Mouse (Mus musculus) liver, embryonic 16.5 days (tissue): ENCODE results near the gene Rsbn1l. TPM values are rescaled to one million over a fixed set of nuclear protein-coding genes. Genes with fewer than 3 reads are reported as not detected.
"Not testable (repeated sequence)": the region's sequence is repeated elsewhere in the genome, so short reads cannot be mapped to it uniquely, and the experiment has no call there.

ENCODE experiments used
- ATAC-seq: fragments of 200-750 bp; cut with Nextera tagmentation; 2 replicates; pipeline ENCODE4 v1.8.0; 2017; ENCODE audit warnings: low read depth, mild to moderate bottlenecking, moderate number of reproducible peaks, moderate library complexity
- H3K27ac ChIP-seq: fragments of 300-500 bp; sonication (generic); 2 replicates; pipeline ENCODE4 v1.5.1; 2014; ENCODE audit warnings: mild to moderate bottlenecking, low read length
- H3K27me3 ChIP-seq: fragments of 300-500 bp; sonication (generic); 2 replicates; pipeline ENCODE4 v1.6.1; 2014; ENCODE audit warnings: low read depth, low read length, mixed read lengths; ENCODE audit not compliant: control insufficient read depth, insufficient read depth
- H3K36me3 ChIP-seq: fragments of 300-500 bp; sonication (generic); 2 replicates; pipeline ENCODE4 v1.6.1; 2014; ENCODE audit warnings: mild to moderate bottlenecking; ENCODE audit not compliant: control insufficient read depth, insufficient read depth
- H3K4me1 ChIP-seq: fragments of 300-500 bp; sonication (generic); 2 replicates; pipeline ENCODE4 v1.6.1; 2014; ENCODE audit warnings: low read depth, low read length, mixed read lengths; ENCODE audit not compliant: control insufficient read depth
- H3K4me2 ChIP-seq: fragments of 300-500 bp; sonication (generic); 2 replicates; pipeline ENCODE4 v1.6.1; 2014; ENCODE audit warnings: low read depth, low read length, mixed read lengths
- H3K4me3 ChIP-seq: fragments of 300-500 bp; sonication (generic); 2 replicates; pipeline ENCODE4 v1.5.1; 2014; ENCODE audit warnings: low read depth, mild to moderate bottlenecking, low read length
- H3K9ac ChIP-seq: fragments of 300-500 bp; sonication (generic); 2 replicates; pipeline ENCODE4 v1.6.1; 2014; ENCODE audit warnings: low read depth, low read length
- H3K9me3 ChIP-seq: fragments of 300-500 bp; sonication (generic); replicated peaks from 2 replicates; pipeline ENCODE4 v1.6.1; 2016; ENCODE audit warnings: low read length; ENCODE audit not compliant: control insufficient read depth
- WGBS: fragments of 180-500 bp; shearing (Covaris S2); extraction: QIAGEN DNeasy Blood & Tissue Kit; methylation state at CpG from one replicate; pipeline ENCODE4 v1.1.7; 2014; ENCODE audit not compliant: insufficient replicate concordance; 5-methylcytosine and 5-hydroxymethylcytosine counted together
- polyA plus RNA-seq: library from polyadenylated mRNA; unstranded; fragments of >200 nt; fragmentation: Nextera tagmentation; extraction: Ambion mirVana; gene quantifications from 2 replicates; pipeline ENCODE4 v1.2.1, GENCODE M21; 2015

Rsbn1l gene
- polyA plus RNA-seq, 1 experiment from 2014 or later: 3.7 TPM

DNA sequence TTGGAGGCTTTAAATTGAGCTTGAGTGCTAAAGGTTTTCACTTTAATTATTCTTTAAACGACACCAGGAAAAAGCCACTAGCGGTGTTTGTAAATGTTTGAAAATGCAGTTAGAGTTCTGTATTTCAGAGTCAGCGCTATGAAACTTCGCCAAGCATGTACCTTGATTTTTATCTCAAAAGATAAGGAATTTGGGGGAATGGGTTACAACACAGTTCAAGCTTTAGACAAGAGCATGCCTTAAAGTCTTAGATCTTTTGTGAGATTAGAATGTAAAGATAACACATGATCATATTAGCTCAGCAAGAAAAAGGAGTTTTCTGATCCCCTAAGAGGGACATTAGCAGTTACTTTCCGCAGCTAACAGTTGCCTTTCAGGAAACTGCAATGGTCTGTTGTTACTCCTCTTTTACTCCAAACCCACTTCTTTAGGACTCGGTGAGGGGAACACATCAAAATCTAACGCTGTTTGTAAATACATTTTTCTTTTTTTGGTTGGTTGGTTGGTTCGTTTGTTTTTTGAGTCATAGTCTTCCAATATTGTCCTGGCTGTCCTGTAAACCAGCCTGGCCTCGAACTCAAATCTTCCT, 3.8 kb downstream of the Rsbn1l start:
- Histone ChIP-seq H3K4me1 (peaks cover 23% of the 10 kb centered on the region), H3K9ac (peak overlapping the region; percentile 79), H3K27ac (peak overlapping the region; percentile 94), H3K27me3 (no peaks in the 10 kb centered on the region), H3K9me3 (no peaks in the 10 kb centered on the region), H3K4me3 (peak overlapping the region; percentile 95), H3K36me3 (peaks cover 5% of the 10 kb centered on the region; the same call in 1 of the 2 replicates), H3K4me2 (peak overlapping the region; percentile 63)
- 4% methylated on average over 9 of the region's 9 CpGs for WGBS
- ATAC-seq: no peak

DNA sequence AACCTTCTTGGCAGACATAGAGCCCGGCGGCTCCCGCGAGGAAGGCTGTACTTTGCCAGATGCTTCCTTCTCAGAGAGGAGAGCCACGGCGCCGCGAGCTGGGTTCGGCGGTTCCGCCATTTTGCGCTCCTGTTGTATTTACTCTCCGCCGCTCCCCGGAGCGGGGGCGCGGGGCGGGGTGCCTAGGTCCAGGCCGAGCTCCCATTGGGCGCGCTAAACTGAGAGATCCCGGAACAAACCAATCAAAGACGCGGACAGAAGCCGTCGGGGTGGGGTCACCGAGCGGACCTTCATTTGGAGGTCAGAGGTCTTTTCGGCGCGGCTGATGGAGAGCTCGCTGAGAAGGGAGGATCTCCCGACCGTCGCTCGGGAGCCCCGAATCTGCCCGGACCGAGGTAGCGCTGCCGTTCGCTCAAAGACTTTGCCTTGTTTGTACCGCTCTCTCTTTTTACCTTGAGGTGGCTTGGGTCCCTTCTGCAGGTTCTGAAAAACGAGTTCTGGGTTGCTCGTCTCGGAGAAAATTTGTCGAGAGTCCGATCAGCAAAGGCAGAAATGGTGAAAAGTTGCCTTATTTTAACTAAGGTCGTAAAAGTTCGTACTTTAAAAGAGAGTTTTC, 4.4 kb downstream of the Rsbn1l start:
- Histone ChIP-seq H3K9me3 (no peaks in the 10 kb centered on the region), H3K9ac (peak overlapping the region; percentile 97), H3K4me1 (peaks cover 26% of the 10 kb centered on the region), H3K27ac (peak overlapping the region; percentile 94), H3K36me3 (peaks cover 4% of the 10 kb centered on the region; the same call in 1 of the 2 replicates), H3K4me3 (peak overlapping the region; percentile 95), H3K27me3 (no peaks in the 10 kb centered on the region), H3K4me2 (peak overlapping the region; percentile 75)
- WGBS: under 1% methylated on average over 51 of the region's 51 CpGs
- ATAC-seq: peak; percentile 99

DNA sequence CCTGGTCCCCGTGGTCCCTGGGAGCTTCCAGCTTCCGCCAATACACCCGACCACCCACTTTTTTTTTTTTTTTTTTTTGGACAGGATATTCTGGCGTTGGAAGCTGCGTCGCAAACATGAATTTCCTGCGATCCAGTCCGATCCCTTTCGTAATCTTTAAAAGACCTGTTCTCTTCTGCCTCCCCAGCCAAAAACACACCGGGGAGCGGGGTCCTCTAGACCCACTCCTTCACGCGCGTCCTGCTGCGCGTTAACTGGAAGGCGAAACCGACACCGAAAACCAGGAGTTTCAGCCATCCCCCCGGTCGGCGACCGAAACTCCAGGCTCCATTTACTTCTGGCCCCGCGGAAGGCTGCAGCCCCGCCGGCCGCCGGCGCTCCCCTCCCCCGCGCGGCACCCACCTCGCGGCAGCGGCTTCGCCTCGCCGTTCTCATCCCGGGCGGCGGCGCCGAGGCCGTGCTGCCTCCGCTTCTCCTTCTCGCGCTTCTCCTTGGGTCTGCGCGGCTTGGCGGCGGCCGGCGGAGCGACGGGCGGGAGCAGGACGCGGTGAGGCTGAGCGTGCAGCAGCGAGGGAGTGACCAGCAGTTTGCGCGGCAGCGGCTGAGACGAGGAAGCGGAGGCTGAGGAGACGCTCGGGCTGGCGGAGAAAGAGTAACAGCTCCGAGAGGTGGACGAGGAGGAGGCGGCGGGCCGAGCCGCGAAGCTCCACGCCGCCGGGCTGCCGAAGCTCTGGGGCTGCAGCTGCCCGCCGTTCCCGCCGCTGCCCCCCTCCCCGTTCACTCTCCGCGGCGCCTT, 5.1 kb downstream of the Rsbn1l start:
- H3K27ac ChIP-seq: peak overlapping the region; percentile 94
- H3K9me3 ChIP-seq: no peaks in the 10 kb centered on the region
- under 1% methylated on average over 83 of the region's 88 CpGs for WGBS
- H3K36me3 ChIP-seq: peaks cover 2% of the 10 kb centered on the region; the same call in 1 of the 2 replicates
- peak overlapping the region; percentile 75 for H3K4me2 ChIP-seq
- peak overlapping the region; percentile 95 for H3K4me3 ChIP-seq
- H3K4me1 ChIP-seq: peaks cover 33% of the 10 kb centered on the region
- H3K9ac ChIP-seq: peak overlapping the region; percentile 97
- ATAC-seq: peak; percentile 70
- no peaks in the 10 kb centered on the region for H3K27me3 ChIP-seq

DNA sequence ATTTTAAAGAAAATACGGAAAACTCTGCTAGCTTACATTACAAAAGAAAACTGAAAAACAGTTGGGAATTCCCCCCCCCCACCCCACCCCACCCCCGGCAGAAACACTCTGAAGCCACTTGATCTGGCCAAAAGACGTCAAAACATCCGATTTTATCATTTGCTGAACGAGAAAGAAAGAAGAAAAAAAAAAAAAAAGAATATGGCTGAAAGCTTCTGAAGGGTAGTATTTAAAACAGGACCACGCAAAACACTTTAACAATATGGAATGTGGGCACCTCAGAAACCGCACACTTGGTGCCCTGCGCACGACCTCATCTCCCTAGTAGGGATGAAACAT, 5.7 kb downstream of the Rsbn1l start:
- no peaks in the 10 kb centered on the region for H3K27me3 ChIP-seq
- H3K4me2 ChIP-seq: peak overlapping the region; percentile 75
- peak overlapping the region; percentile 94 for H3K27ac ChIP-seq
- peak overlapping the region; percentile 95 for H3K4me3 ChIP-seq
- peaks cover 32% of the 10 kb centered on the region for H3K4me1 ChIP-seq
- H3K9ac ChIP-seq: peak overlapping the region; percentile 97
- WGBS: 0% methylated on average over 9 of the region's 9 CpGs
- ATAC-seq: no peak
- no peaks in the 10 kb centered on the region for H3K9me3 ChIP-seq
- peaks cover 2% of the 10 kb centered on the region; the same call in 1 of the 2 replicates for H3K36me3 ChIP-seq

DNA sequence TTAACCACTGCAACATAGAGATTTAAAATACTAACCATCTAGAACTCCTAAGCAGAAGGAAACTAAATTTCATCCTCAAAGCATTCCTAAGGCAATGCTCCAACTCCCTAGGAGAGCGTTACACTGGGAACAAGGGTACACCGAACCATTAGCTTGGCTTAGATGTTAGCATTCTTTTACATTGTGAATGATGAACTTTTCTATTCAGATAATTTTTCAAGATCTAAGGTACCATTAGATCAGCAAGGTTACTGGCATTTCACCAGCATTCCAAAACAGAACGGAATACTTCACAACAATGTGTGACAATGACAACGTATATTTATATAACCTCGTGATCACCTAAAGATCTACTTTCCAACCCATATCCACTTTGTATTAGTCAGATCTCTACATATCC, 6.1 kb downstream of the Rsbn1l start:
- WGBS: 6% methylated on average over 5 of the region's 5 CpGs
- ATAC-seq: no peak
- no peak overlapping the region for H3K27ac ChIP-seq
- H3K36me3 ChIP-seq: 0 out of 2 replicates have a peak, but pooled peaks cover 2% of the 10 kb centered on the region
- H3K9ac ChIP-seq: peak overlapping the region; percentile 97
- no peaks in the 10 kb centered on the region for H3K27me3 ChIP-seq
- no peaks in the 10 kb centered on the region for H3K9me3 ChIP-seq
- H3K4me1 ChIP-seq: peaks cover 32% of the 10 kb centered on the region
- peak overlapping the region; percentile 75 for H3K4me2 ChIP-seq
- peak overlapping the region; percentile 95 for H3K4me3 ChIP-seq

DNA sequence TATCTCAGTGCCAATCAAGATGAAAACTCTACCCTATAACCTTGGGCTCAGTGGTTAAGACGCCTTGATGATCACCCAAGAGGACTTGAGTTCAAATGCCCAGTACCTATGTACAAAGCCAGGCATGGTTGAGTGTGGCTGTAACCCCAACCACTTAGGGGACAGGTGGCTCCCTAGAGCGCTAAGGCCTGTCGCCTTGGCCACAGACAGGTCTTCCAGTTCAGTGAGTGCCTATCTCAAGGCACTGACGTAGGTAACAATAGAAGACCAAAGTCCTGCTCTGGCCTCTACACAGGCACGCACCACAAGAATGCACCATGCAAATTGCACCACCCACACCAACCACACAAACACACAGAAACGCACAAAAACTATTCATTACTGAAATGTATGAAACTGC, 9.3 kb downstream of the Rsbn1l start:
- Histone ChIP-seq H3K4me2 (no peak overlapping the region), H3K4me3 (no peak overlapping the region), H3K9me3 (no peaks in the 10 kb centered on the region), H3K4me1 (peaks cover 46% of the 10 kb centered on the region), H3K27me3 (no peaks in the 10 kb centered on the region), H3K27ac (no peak overlapping the region), H3K36me3 (no peaks in the 10 kb centered on the region), H3K9ac (no peak overlapping the region)
- no peak for ATAC-seq
- WGBS: 70% methylated on average over 6 of the region's 6 CpGs

DNA sequence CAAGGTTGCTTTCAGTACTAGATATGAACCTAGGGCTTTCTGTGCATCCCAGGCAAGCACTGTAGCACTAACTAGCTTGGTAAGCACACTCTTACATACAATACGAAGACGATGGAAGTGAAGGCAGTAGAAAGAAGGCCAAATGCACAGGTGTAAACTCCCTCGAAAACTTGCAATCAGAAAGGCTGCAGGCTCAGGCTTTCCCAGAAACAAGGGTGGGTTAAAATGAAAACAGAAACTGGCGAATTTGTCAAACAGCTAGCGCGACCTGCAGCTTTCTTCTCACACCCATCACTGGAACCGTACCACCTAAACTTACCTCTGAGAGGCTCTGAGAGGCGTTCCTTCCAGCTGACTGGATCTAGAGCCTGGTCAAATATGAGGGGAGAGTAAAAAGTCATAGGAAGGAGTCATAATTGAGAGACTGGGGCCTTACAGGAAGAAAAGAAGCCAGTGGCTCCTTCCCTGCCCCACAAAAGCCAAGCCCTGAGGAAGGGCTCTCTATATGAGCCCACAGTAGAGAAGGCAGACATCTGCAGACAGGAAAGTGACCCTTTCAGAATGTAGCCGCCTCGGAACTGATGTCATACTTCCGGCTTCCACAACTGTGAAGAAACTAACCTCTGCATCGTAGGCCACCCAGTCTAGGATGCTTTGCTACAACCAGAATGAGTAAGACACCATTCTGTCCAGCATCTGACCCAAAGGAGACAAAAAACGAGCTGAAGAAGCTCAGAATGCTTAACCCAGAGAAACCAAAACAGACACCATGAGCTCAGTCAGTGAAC, 11.0 kb downstream of the Rsbn1l start:
- Histone ChIP-seq H3K27ac (peak overlapping the region; percentile 87), H3K4me3 (peak overlapping the region; percentile 46), H3K4me2 (peak overlapping the region; percentile 71), H3K4me1 (peaks cover 64% of the 10 kb centered on the region), H3K27me3 (no peaks in the 10 kb centered on the region), H3K9ac (peak overlapping the region; percentile 56), H3K36me3 (no peaks in the 10 kb centered on the region), H3K9me3 (no peaks in the 10 kb centered on the region)
- ATAC-seq: 0 out of 2 replicates have a peak, but pooled peaks have one; percentile 12
- 21% methylated on average over 13 of the region's 13 CpGs for WGBS

DNA sequence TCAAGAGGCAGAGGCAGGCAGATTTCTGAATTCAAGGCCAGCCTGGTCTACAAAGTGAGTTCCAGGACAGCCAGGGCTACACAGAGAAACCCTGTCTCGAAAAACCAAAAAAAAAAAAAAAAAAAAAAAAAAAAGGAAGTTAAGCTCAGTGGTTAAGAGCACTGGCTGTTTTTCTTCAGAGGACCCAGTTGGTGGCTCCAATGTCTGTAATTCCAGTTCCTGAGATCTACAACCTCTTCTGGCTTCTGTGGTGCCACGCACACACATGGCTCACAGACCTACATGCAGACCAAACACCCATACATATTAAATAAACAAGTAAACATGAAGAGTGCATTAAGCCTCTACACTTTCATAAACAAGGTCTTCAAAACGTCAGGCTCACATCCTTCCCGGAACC, 12.4 kb downstream of the Rsbn1l start:
- peak overlapping the region; percentile 28; the same call in 1 of the 2 replicates for H3K27ac ChIP-seq
- peaks cover 71% of the 10 kb centered on the region for H3K4me1 ChIP-seq

More for the DNA sequence above, 12.4 kb downstream of the Rsbn1l start:
- H3K4me2 ChIP-seq: 0 out of 2 replicates have a peak overlapping the region, but pooled peaks have one; percentile 9
- H3K9ac ChIP-seq, H3K9me3 ChIP-seq, H3K27me3 ChIP-seq, H3K36me3 ChIP-seq, ATAC-seq, H3K4me3 ChIP-seq: not testable (repeated sequence)
- 37% methylated on average over 3 of the region's 4 CpGs for WGBS
